Mouse (Mus musculus): ENCODE data around the gene Btbd35f26.
"Not testable (repeated sequence)": the region's sequence is repeated elsewhere in the genome, so short reads cannot be mapped to it uniquely, and the experiment has no call there.

Gene Btbd35f26

DNA sequence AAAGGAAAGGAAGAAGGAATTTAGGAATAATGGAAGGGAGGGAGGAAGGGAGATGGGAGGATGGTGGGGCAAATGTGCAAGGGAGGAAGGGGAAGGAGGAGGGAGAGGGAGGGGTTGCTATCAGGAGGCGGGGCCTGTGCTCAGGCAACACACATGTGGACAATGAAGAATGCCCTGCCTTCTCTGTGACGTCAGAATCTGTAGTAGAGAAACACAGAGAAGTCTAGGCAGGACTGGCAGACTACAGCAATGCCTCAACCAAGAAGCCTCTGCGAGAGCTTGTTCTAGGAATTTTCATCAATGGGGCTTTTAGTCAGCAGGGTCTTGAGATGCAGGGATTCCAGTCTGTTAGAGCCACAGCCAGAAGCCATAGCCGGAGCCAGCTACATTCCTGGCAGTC lies at the start of gene Btbd35f26:
Gene Btbd35f26 (plus strand): TSS at position 301 of the 400 bp plus-strand sequence.
- CTCF ChIA-PET, POLR2A ChIA-PET: not testable (repeated sequence)

- CTCF ChIA-PET, POLR2A ChIA-PET: not testable (repeated sequence)
Observed at GRCm38 (mm10) chrX:31341924-31342323, 5.7 kb downstream of the Btbd35f26 start.

DNA sequence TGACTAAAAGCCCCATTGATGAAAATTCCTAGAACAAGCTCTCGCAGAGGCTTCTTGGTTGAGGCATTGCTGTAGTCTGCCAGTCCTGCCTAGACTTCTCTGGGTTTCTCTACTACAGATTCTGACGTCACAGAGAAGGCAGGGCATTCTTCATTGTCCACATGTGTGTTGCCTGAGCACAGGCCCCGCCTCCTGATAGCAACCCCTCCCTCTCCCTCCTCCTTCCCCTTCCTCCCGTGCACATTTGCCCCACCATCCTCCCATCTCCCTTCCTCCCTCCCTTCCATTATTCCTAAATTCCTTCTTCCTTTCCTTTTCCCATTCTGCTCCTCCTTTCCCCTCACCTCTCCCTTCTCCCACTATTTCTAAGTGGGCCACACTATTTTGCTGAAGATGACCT lies 47.6 kb downstream of the Btbd35f26 start, which contains the start of gene Btbd35f19:
Gene Btbd35f19 (minus strand): TSS at position 101 of the 400 bp plus-strand sequence.
- POLR2A ChIA-PET, CTCF ChIA-PET: not testable (repeated sequence)

Data from embryonic stem cell, embryonic (primary cell).